Mouse (Mus musculus) mature B cell (primary cell): ENCODE data around the gene Sec61g.
"Not testable (repeated sequence)": the region's sequence is repeated elsewhere in the genome, so short reads cannot be mapped to it uniquely, and the experiment has no call there.

Experiments
- in situ Hi-C: fragments of 300-500 bp; cut with MboI; formaldehyde crosslinking; loops from 2 replicates; pipeline ENCODE4 v1.14.3; 2019

The Sec61g gene

DNA sequence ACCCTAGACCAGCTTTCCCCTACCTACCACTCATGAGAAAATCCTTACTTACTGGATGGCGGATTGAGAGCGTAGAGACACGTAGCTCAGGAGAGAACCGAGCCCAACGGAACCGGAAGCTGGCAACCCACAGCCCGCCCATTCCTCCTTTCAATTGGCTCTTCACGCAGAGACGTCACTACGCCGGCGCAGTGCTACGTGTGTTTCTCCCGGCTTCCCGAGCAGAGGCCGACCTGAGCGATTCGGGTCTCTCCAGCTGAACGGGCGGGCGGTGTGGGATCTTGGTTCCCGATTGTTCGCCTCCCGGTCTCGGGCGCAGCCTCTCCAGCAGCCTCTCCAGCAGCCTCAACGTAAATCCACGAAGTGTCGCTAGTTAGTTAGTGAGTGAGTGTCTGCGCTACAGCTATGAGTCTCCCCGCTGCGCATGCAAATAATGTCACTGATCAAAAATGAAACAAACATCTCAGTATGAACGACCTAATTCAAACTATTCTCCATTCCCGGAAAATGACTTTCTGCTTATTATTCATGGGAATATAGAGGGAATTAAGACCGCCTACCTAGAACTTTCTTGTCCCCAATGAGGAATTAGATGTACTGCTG, at the start of gene Sec61g:
Gene Sec61g, minus strand, starts transcription at position 433 of the 603 bp plus-strand sequence.
- in situ Hi-C loops: no loop called here

DNA sequence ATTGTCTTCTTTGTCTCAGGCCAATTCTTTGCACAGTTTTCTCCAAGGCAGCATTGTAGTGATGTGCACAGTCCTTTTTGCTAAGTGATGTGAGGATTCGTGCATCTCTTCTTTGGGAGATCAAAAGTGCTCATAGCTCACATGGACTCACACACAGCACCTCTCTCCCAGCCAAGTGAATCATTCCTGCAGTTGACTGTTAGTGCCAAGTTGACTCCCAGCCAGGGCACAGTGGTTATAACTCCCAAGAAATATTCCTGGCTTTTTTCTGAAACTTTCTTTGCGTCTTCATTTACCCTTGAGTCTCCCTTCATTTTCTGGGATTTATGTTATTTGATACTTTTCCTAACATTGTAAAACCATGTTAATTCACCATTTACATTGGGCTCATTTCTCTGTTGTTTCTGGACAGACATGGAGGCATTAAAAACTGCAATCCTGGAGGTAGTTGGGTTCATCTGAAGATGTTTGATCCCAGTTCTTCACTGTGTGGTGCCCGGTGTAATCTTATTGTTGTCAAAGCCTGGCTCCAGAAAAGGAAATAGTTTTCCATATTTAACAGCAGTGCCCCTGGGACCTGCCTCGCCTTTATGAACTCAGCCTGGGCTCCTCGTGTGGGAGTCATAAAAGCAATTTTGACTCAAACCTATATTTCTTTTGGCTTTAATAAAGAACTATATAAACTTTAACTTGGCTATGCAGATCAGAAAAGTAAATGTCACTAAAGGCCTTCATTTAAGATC, 38.3 kb upstream of the Sec61g start:
- in situ Hi-C loops: loop anchor here (25.0 kb wide), 1 partner anchor 466 kb away; no protein-coding TSS in a partner anchor

DNA sequence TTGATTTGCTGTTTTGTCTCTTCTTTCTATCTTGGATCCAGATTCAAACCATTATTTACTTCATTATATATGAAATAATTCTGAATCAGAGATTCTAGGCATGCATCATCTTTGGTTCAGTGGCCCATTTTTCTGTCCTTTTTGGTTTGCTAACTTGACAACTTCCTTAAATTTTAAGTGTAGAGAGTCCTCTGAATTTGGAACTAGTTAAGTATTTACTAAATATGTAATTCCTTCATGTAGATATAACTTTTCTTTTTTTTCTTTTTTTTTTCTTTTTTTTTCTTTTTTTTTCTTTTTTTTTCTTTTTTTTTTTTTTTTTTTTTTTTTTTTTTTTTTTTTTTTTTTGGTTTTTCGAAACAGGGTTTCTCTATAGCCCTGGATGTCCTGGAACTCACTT, 29.1 kb upstream of the Sec61g start:
- in situ Hi-C loops: loop anchor here (25.0 kb wide), 1 partner anchor 475 kb away; no protein-coding TSS in a partner anchor

DNA sequence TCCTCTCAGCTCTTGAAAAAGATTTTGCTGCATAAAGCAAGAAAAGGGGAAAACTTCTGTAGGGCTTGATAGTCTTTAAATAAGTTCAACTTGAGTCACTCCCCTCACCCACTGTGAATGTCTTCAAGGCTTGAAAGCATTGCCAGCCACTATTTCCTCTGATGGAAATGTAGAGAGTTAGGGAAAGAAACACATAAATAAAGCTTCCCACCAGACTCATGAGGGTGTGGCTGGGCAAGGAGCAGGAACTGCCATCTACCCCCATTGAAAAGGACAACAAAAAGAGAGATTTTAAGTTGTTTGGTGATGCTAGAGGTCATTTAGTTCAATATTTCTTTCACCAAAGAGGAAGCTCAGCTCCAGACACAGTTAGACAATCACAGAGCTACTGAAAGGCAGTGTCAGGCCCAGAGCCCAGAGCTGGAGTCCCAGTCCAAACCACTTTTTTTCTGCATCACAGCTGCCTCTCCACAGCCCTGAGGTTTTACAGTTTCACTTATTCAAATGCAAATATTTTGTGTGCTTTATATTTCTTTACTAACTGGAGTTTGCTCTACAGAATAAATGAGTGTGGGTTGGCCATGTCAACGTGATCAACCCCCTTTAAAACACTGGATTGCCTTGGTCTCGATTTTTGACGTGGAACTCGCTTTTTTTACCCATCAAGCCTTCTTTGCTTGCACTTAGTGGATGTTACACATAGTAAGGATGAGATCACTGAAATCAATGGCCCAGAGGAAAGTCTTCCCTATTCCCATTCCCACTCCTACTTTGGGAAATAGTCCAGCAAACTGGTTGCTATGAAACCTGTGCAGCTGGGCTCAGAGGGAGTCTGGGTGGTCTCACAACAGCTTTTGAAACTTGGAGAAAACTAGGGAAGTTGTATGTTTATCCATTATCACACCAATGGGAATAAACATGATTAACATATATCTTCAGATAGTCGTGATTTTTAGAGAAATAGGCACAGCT, 26.6 kb upstream of the Sec61g start:
- in situ Hi-C loops: loop anchor here (25.0 kb wide), 1 partner anchor 477 kb away; no protein-coding TSS in a partner anchor

DNA sequence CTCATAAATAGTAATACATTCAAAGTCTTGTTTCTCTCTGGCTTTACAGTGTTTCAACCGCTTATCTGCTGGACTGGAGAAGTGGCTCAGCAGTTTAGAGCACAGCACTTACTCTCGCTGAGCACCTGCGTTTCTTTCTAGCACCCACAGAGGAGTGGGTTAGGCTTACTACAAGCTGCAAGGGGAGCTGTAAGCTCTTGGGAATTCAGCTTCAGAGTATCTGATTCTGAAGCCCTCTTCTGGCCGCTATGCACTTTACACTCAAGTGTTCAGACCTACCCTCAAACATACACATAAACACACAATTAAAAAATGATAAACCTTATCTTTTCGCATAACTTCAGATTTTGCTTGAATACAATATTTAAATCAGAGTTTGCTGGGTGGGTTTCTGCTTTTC, 24.6 kb upstream of the Sec61g start:
- in situ Hi-C loops: loop anchor here (25.0 kb wide), 1 partner anchor 479 kb away; no protein-coding TSS in a partner anchor

DNA sequence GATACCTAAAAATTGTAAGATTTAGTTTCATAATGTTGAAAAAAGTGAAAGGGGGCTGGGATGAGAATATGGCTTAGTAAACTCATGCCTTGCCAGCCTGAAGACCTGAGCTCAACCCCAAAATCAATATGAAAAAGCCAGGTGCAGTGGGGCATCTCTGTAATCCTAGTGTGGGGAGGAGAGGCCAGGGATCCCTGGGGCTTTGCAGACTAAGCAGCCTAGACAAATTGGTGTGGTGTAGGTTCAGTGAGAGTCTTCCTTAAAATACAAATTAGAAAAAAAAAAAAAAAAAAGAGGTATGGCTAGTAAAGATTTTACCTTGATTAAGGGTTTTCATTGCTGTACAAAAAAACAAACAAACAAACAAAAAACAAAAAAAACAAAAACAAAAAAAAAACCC, 20.6 kb upstream of the Sec61g start:
- in situ Hi-C loops: loop anchor here (25.0 kb wide), 1 partner anchor 483 kb away; no protein-coding TSS in a partner anchor

DNA sequence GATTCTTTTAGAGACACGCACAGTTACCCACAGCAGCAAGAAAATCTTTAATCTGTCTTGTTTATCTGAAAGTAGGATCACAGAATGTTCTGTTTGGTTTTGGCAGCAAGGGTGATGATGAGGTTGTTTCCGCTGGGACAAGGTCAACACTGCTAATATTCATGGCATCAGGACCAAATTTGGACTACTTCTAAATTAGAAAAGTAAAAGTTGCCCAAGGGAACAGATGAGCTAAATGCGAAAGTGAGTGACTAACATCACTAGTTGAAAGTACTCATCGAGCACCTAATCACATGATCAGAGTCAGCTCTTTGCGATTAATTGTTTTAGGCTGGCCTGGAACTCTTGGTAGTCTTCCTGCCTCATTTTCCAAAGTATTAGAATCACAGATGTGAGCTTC, 20.1 kb upstream of the Sec61g start:
- in situ Hi-C loops: loop anchor here (25.0 kb wide), 1 partner anchor 484 kb away; no protein-coding TSS in a partner anchor

DNA sequence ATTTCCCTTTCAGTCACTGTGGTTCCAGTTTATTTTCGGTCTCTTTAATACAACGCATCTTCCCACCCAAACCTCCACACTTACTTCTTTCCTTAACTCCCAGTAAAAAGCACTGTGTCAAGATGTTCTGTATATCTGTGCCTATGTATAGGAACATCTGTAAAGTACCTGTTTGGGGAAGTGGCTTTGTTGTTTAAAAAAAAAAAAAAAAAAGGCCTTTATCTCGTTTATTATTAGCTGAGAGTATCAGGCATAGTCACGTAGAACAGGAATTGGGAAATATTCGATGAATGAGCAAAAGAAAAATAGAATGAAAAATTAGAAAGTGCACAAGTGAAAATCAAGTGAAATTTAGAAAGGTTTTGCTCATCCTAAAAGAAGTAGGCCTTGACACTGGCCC, 19.5 kb upstream of the Sec61g start:
- in situ Hi-C loops: loop anchor here (25.0 kb wide), 1 partner anchor 485 kb away; no protein-coding TSS in a partner anchor

DNA sequence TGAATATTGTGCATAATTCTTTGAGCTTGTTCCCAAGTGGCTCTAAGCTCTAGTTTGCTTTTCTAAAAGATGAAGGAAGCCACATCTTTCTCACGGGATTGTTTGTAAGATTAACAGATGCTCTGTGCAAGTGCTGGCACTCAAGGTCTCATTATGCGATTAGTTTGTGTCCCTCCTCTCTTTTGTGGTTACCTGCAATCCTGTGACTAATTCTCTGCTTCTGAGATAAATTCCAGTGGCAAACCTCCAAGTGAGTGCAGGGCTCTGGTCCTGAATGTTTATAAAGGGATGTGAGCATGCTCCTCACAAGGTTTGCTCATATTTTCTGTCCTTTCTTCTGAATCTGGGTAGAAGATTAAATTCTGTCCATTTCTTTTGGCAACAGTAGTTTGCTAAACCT, 18.2 kb upstream of the Sec61g start:
- in situ Hi-C loops: loop anchor here (25.0 kb wide), 1 partner anchor 486 kb away; no protein-coding TSS in a partner anchor

DNA sequence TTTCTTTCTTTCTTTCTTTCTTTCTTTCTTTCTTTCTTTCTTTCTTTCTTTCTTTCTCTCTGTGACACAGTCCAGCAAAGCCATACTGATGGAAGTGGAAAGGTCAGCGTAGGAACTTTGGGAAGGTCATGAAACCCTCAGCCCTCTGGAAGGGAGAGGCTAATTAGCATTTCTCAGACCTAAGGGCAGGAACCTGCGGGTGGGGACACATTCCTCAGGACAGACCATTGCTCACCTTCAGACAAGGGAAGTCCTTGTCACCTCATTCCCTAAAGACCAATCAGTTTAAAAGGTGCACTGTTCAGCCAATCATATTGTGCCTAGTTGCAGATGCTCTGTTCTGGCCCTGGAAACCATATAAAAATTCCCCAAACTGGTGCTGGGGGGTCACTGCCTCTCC, 17.4 kb upstream of the Sec61g start:
- in situ Hi-C loops: loop anchor here (25.0 kb wide), 1 partner anchor 487 kb away; no protein-coding TSS in a partner anchor

DNA sequence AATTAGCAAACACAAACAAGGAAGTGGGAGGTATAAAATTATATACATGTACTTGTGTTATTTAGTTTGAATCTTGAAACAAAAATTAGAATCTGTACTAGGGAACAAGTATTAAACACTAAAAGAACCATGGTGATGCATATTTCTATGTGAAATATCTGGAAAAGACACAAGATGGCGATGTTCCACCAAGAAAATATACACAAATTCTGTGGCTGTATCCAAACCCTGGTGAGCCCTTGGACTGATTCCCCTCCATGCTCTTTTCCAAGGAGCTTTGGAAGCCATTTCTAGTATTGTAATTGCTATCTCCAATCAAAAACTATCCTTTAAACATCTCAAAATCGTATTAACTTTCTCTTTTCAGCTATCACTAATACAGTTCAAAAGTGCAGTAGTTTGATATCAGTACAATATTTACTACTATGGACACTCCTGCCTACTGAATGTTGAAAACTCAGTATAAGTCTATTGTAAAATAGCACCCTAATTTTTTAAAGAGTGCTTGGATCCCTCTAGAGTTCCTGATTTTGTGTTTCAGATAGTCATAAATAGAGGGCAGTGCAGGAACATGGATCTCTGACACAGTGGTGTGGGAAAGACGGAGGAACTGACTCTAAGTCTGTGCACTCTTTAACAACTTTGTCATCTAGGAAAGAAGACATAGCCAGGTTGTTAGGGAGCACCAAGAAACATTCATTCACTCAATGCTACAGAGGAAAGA, 16.8 kb upstream of the Sec61g start:
- in situ Hi-C loops: loop anchor here (25.0 kb wide), 1 partner anchor 487 kb away; no protein-coding TSS in a partner anchor

DNA sequence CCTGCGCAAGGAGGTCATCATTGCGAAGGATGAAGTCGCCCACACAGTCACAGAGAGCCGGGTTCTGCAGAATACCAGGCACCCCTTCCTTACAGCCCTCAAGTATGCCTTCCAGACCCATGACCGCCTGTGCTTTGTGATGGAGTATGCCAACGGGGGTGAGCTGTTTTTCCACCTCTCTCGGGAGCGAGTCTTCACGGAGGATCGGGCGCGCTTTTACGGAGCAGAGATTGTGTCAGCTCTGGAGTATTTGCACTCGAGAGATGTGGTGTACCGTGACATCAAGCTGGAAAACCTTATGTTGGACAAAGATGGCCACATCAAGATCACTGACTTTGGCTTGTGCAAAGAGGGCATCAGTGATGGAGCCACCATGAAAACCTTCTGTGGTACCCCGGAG, 6.8 kb upstream of the Sec61g start:
- in situ Hi-C loops: not testable (repeated sequence)

DNA sequence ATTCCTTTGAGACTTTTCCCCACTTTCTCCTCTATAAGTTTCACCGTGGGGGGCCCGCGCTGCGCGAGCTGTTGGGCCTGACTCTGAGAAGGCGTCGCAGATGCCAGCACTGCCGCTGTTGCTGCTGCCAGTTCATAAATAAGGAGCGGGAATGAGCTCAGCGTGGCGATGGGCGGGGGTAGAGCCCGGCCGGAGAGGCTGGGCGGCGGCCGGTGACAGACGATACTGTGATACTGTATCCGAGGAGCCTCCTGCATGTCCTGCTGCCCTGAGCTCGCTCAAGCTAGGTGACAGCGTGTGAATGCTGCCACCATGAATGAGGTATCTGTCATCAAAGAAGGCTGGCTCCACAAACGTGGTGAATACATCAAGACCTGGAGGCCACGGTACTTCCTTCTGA, 5.9 kb upstream of the Sec61g start:
- in situ Hi-C loops: not testable (repeated sequence)

DNA sequence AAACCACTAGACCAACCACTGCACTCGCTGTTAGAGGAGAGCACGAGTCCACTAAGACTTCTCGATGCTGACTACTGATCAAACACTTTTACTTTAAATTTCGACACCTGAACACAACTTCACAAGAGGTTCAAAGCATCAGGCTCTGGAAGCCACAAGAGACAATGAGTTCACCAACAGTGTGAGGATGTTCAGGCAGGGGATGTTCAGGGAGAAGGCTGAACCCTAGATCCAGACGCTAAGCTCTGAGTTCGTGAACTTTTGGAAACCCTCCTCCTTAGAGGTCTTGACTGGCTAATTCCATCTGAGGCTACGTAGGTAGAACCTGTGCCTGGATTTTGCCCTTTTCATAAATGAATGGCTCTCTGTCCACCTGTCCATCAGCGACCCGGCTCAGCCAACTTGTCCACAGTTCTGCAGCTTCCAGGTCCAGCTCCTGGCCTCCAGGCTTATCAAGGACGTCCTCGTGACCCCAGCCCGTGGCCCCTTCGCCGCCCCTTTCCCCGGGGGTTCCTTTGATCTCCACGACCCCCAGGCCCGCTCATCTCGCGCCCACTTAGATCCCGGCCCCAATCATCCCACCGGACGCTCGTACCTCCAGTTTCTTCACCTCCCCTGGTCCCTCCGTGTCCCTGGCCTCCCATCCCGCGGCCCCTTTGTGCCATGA, 766 bp downstream of the Sec61g start:
- in situ Hi-C loops: no loop called here

DNA sequence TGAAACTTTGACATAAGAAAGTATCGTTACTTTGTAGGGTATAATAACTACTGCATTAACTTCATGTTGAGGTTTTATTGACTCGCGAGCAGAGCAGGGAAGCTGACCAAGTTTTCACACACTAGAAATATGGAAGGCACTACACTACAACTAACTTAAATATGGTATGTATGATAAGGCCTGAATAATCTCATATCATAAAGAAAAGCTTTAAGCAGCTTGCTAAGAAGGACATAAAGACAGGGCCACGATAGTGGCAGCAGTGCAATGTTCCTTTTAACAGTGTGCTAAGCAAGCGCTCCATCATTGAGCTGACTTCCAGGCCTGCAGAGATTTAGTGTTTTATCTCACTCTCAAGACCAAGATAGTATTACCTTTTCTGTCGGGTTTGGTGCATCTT, 2.3 kb downstream of the Sec61g start:
- in situ Hi-C loops: no loop called here

DNA sequence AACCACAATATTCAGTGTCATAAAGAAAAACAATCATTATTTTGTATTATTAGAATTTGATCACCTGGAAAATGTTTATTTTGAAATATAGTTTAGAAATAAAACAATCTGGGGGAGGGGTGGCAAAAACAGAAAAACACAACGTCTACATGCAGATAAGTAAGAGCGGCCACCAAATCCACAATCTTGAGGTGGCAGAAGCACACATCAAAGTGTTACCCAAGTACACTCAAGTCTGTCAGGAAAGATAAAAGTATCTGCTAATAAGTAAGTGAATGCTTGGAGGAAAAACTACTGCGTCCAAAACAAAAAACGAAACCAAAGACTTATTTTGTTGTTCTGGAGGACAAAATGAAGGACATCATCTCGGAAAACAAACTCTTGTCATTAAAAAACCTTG, 5.1 kb downstream of the Sec61g start:
- in situ Hi-C loops: no loop called here

DNA sequence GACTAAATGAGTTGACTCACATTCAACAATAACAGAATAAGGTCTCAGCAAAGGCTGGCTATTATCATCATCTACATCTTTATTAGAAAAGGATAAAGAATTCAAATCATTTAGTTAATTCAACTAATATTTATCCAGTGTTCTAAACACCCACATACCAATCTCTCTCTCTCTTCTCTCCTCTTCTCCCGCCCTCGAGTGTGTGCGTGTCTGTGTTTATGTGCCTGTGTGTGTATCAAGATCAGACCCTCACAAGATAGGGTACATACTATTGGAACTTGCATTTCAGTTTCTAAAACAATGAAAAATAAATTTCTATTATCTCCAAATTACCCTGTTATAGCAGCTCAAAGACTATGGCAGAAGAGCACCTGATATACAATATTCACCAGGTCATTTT, 5.5 kb downstream of the Sec61g start:
- in situ Hi-C loops: no loop called here

DNA sequence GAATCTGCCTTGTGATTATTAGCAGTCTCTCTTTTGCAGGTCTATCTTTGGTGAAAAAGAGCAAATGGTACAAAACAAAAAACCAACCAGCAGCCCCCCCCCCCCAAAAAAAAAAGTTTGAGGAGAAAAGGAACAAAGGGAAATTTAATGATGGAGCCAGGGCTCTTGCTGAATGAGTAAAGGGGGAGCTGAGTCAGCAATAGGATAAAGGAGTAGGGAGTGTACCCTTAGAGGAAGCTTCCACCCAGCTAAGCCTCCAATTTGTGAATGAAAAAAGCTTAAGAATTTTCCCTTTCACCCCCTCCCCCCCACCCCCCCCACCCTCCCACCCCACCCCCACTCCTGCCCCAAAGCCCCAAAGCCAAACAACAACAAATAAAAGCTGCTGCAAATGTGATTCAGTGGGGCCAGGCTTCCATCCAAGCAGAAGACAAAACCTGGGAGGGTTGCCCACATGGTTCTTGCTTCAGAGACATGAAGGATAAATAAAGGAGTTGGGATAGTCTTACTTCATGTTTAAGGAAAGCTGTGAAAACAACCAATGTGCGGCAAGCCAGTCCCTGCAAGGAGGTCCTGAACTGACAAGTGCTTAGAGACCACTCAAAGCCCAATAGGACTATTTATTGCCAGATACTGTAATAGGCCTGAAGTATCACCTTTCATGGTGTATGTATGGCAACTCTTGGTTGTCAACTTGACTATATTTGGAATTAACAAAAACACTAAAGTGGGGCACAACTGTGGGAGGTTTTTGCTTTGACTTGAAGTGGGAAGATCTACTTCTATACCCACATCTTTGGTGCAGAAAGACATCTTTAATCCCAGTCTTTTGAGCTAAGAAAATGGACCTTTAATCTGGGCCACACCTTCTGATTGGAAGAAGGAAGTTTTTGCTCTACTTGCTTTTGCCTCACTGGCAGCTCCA, 9.3 kb downstream of the Sec61g start:
- in situ Hi-C loops: no loop called here
